Mouse (Mus musculus) skeletal muscle tissue, postnatal 0 days (tissue): ENCODE measurements around the gene Lrrtm3. TPM values are rescaled to one million over a fixed set of nuclear protein-coding genes. Genes with fewer than 3 reads are reported as not detected.

Experiments
- polyA plus RNA-seq: library from polyadenylated mRNA; unstranded; fragments of >200 nt; fragmentation: Nextera tagmentation; extraction: Ambion mirVana; gene quantifications from 2 replicates; pipeline ENCODE4 v1.2.1, GENCODE M21; 2015

Lrrtm3 gene
- polyA plus RNA-seq = 1.5 and 1.7 TPM in 2 replicates

GRCm38 (mm10) chr10:64089680-64090460 lies at the start of gene Lrrtm3:
Gene Lrrtm3 (minus strand): TSS chr10:64090277.

GRCm38 (mm10) chr10:63927334-63927733 lies 162.7 kb downstream of the Lrrtm3 start, which contains the start of gene Gm10118:
Gene Gm10118 (minus strand): TSS chr10:63927434.

Other genes with a start within 250 kb of the Lrrtm3 start
- gene Gm10118, start 162.8 kb downstream of the Lrrtm3 start, polyA plus RNA-seq = 0.38 and 0.49 TPM in 2 replicates